Mouse (Mus musculus) kidney, postnatal 0 days (tissue): ENCODE results near the gene Mfsd2a. TPM values are rescaled to one million over a fixed set of nuclear protein-coding genes. Genes with fewer than 3 reads are reported as not detected.

ENCODE experiments used
- ATAC-seq: fragments of 200-750 bp; cut with Nextera tagmentation; replicated peaks from 2 replicates; pipeline ENCODE4 v1.8.0; 2017; ENCODE audit warnings: low read depth, moderate number of reproducible peaks, moderate TSS enrichment, moderate library complexity; ENCODE audit not compliant: low FRiP score
- DNase-seq: peaks from one replicate; pipeline ENCODE4 v3.0.0-alpha.2; 2016; ENCODE audit warnings: low spot score
- H3K27ac ChIP-seq: fragments of 300-500 bp; sonication (generic); 2 replicates; pipeline ENCODE4 v1.5.1; 2014; ENCODE audit warnings: mild to moderate bottlenecking
- H3K27me3 ChIP-seq: fragments of 300-500 bp; sonication (generic); 2 replicates; pipeline ENCODE4 v1.6.1; 2014; ENCODE audit warnings: low read length, mixed read lengths; ENCODE audit not compliant: insufficient read depth
- H3K36me3 ChIP-seq: fragments of 300-500 bp; sonication (generic); 2 replicates; pipeline ENCODE4 v1.6.1; 2014; ENCODE audit warnings: low read length, mixed read lengths; ENCODE audit not compliant: insufficient read depth
- H3K4me1 ChIP-seq: fragments of 300-500 bp; sonication (generic); replicated peaks from 2 replicates; pipeline ENCODE4 v1.6.1; 2014; ENCODE audit warnings: antibody characterized with exemption, low read length, mixed read lengths; ENCODE audit not compliant: insufficient read depth
- H3K4me2 ChIP-seq: fragments of 300-500 bp; sonication (generic); 2 replicates; pipeline ENCODE4 v1.6.1; 2014; ENCODE audit warnings: mild to moderate bottlenecking, low read length, moderate library complexity, mixed read lengths
- H3K4me3 ChIP-seq: fragments of 300-500 bp; sonication (generic); replicated peaks from 2 replicates; pipeline ENCODE4 v1.5.1; 2014; ENCODE audit warnings: low read depth, low read length
- H3K9ac ChIP-seq: fragments of 300-500 bp; sonication (generic); 2 replicates; pipeline ENCODE4 v1.6.1; 2014; ENCODE audit warnings: low read depth, low read length
- H3K9me3 ChIP-seq: fragments of 300-500 bp; sonication (generic); replicated peaks from 2 replicates; pipeline ENCODE4 v1.6.1; 2016; ENCODE audit warnings: low read length, inconsistent platforms, mixed read lengths
- CTCF ChIP-seq: IDR thresholded peaks from 2 replicates; pipeline ENCODE4 v1.5.1; 2016; ENCODE audit warnings: antibody characterized with exemption, low read depth, mild to moderate bottlenecking, moderate library complexity
- WGBS: fragments of 180-500 bp; shearing (Covaris S2); extraction: QIAGEN DNeasy Blood & Tissue Kit; methylation state at CpG from one replicate; pipeline ENCODE4 v1.1.7; 2014; 5-methylcytosine and 5-hydroxymethylcytosine counted together
- polyA plus RNA-seq: library from polyadenylated mRNA; unstranded; fragments of >200 nt; fragmentation: Nextera tagmentation; extraction: Ambion mirVana; gene quantifications from 2 replicates; pipeline ENCODE4 v1.2.1, GENCODE M21; 2015

Mfsd2a gene
- polyA plus RNA-seq, 1 experiment from 2014 or later: 1.8 TPM

GRCm38 (mm10) chr4:122974976-122975520 is 14.1 kb upstream of the Mfsd2a start:
- DNase-seq (peak; percentile 50), ATAC-seq (peak; percentile 77)
- H3K9me3 ChIP-seq: no peaks in the 10 kb centered on the region
- H3K4me1 ChIP-seq: no peaks in the 10 kb centered on the region
- H3K4me3 ChIP-seq: no peak overlapping the region
- 41% methylated on average over 5 of the region's 5 CpGs for WGBS
- no peaks in the 10 kb centered on the region for H3K36me3 ChIP-seq
- H3K9ac ChIP-seq: no peak overlapping the region
- no peaks in the 10 kb centered on the region for H3K27me3 ChIP-seq
- TF ChIP-seq CTCF: no peak
- H3K4me2 ChIP-seq: no peak overlapping the region
- no peak overlapping the region for H3K27ac ChIP-seq

GRCm38 (mm10) chr4:122972056-122972455 is 11.1 kb upstream of the Mfsd2a start:
- Histone ChIP-seq H3K27me3 (no peaks in the 10 kb centered on the region), H3K9me3 (no peaks in the 10 kb centered on the region), H3K27ac (no peak overlapping the region), H3K36me3 (no peaks in the 10 kb centered on the region), H3K4me1 (no peaks in the 10 kb centered on the region), H3K9ac (no peak overlapping the region), H3K4me2 (no peak overlapping the region), H3K4me3 (no peak overlapping the region)
- ATAC-seq: no peak
- DNase-seq: no peak
- 70% methylated on average over 8 of the region's 8 CpGs for WGBS
- no peak for TF ChIP-seq CTCF

GRCm38 (mm10) chr4:122971646-122972045 is 10.7 kb upstream of the Mfsd2a start:
- no peak for TF ChIP-seq CTCF
- no peak overlapping the region for H3K4me2 ChIP-seq
- H3K36me3 ChIP-seq: no peaks in the 10 kb centered on the region
- H3K27me3 ChIP-seq: no peaks in the 10 kb centered on the region
- no peak for DNase-seq
- ATAC-seq: no peak
- WGBS: 93% methylated on average over 4 of the region's 4 CpGs
- H3K9me3 ChIP-seq: no peaks in the 10 kb centered on the region
- no peak overlapping the region for H3K4me3 ChIP-seq
- H3K9ac ChIP-seq: no peak overlapping the region
- no peak overlapping the region for H3K27ac ChIP-seq
- H3K4me1 ChIP-seq: no peaks in the 10 kb centered on the region

- Histone ChIP-seq H3K27ac (no peak overlapping the region), H3K4me1 (no peaks in the 10 kb centered on the region), H3K36me3 (no peaks in the 10 kb centered on the region), H3K9me3 (no peaks in the 10 kb centered on the region), H3K4me3 (no peak overlapping the region), H3K4me2 (no peak overlapping the region), H3K9ac (no peak overlapping the region), H3K27me3 (no peaks in the 10 kb centered on the region)
- WGBS: 83% methylated on average over 4 of the region's 4 CpGs
- DNase-seq (no peak), ATAC-seq (no peak)
- no peak for TF ChIP-seq CTCF
Measured at GRCm38 (mm10) chr4:122971191-122971590, 10.2 kb upstream of the Mfsd2a start.

GRCm38 (mm10) chr4:122968106-122968505 is 7.1 kb upstream of the Mfsd2a start:
- WGBS: 79% methylated on average over 4 of the region's 4 CpGs
- no peak for TF ChIP-seq CTCF
- DNase-seq: no peak

GRCm38 (mm10) chr4:122962751-122963150 is 1.8 kb upstream of the Mfsd2a start:
- H3K27me3 ChIP-seq: no peaks in the 10 kb centered on the region
- no peaks in the 10 kb centered on the region for H3K9me3 ChIP-seq
- ATAC-seq (no peak), DNase-seq (peak; percentile 30)
- no peak overlapping the region for H3K9ac ChIP-seq
- no peak overlapping the region for H3K27ac ChIP-seq
- TF ChIP-seq CTCF: no peak
- H3K4me2 ChIP-seq: no peak overlapping the region
- WGBS: 54% methylated on average over 8 of the region's 8 CpGs
- no peak overlapping the region for H3K4me3 ChIP-seq
- H3K4me1 ChIP-seq: peaks cover 14% of the 10 kb centered on the region
- H3K36me3 ChIP-seq: no peaks in the 10 kb centered on the region

More at GRCm38 (mm10) chr4:122968106-122968505, 7.1 kb upstream of the Mfsd2a start:
- H3K4me3 ChIP-seq: no peak overlapping the region
- H3K9ac ChIP-seq: no peak overlapping the region
- ATAC-seq: no peak
- H3K4me2 ChIP-seq: no peak overlapping the region
- H3K36me3 ChIP-seq: no peaks in the 10 kb centered on the region
- no peaks in the 10 kb centered on the region for H3K4me1 ChIP-seq
- H3K9me3 ChIP-seq: no peaks in the 10 kb centered on the region
- no peaks in the 10 kb centered on the region for H3K27me3 ChIP-seq
- no peak overlapping the region for H3K27ac ChIP-seq

- TF ChIP-seq CTCF: no peak
- Histone ChIP-seq H3K27ac (no peak overlapping the region), H3K9ac (no peak overlapping the region), H3K36me3 (no peaks in the 10 kb centered on the region), H3K4me1 (peaks cover 14% of the 10 kb centered on the region), H3K9me3 (no peaks in the 10 kb centered on the region), H3K4me2 (peak overlapping the region; percentile 94; the same call in 1 of the 2 replicates), H3K4me3 (no peak overlapping the region), H3K27me3 (no peaks in the 10 kb centered on the region)
- 42% methylated on average over 6 of the region's 6 CpGs for WGBS
- ATAC-seq (no peak), DNase-seq (no peak)
Measured at GRCm38 (mm10) chr4:122961589-122961988, 601 bp upstream of the Mfsd2a start.
